Mouse (Mus musculus): ENCODE measurements around the gene Mt3. TPM values are rescaled to one million over a fixed set of nuclear protein-coding genes. Genes with fewer than 3 reads are reported as not detected.

Gene Mt3
- total RNA-seq, 2 experiments from 2014 or later: 11.0 to 22.2 TPM

- DNase-seq: no peak
These were observed 33.4 kb downstream of the Mt3 start for GRCm38 (mm10) chr8:94185791-94186190.

GRCm38 (mm10) chr8:94186542-94186941 is 34.1 kb downstream of the Mt3 start:
- DNase-seq: peak; percentile 69

GRCm38 (mm10) chr8:94187290-94188002 is 35.0 kb downstream of the Mt3 start:
- DNase-seq: no peak

GRCm38 (mm10) chr8:94189275-94190031 is 37.0 kb downstream of the Mt3 start:
- peak; percentile 24 for DNase-seq

- DNase-seq: peak; percentile 70
These were observed 38.8 kb downstream of the Mt3 start for GRCm38 (mm10) chr8:94191101-94191691.

- peak; percentile 60 for DNase-seq
These were observed 40.5 kb downstream of the Mt3 start for GRCm38 (mm10) chr8:94192926-94193325.

- DNase-seq: no peak
These were observed 42.3 kb downstream of the Mt3 start for GRCm38 (mm10) chr8:94194591-94195223.

GRCm38 (mm10) chr8:94199202-94199869 is 46.9 kb downstream of the Mt3 start:
- DNase-seq: peak; percentile 50

Other genes starting within 250 kb of the Mt3 start
- 10 to 100 TPM; 81.5 to 82.3 TPM for gene Amfr, start 139.8 kb upstream of the Mt3 start, total RNA-seq (2021)
- 10 to 100 TPM; 25.9 to 28.3 TPM for gene Nudt21, start 115.6 kb upstream of the Mt3 start, total RNA-seq (2021)
- 10 to 100 TPM; 17.2 to 17.6 TPM for gene Ogfod1, start 115.4 kb upstream of the Mt3 start, total RNA-seq (2021)
- 1 to 10 TPM; 3.9 to 4.7 TPM for gene Bbs2, start 53.7 kb upstream of the Mt3 start, total RNA-seq (2021)
- gene Mt4, start 15.4 kb upstream of the Mt3 start, total RNA-seq (2021): not detected
- gene Mt2, start 20.1 kb downstream of the Mt3 start, total RNA-seq (2021): 10 to 100 TPM; 35.0 to 63.8 TPM
- 10 to 100 TPM; 29.0 to 43.8 TPM for gene Mt1, start 26.5 kb downstream of the Mt3 start, total RNA-seq (2021)
- 10 to 100 TPM; 19.3 to 20.3 TPM for gene Nup93, start 62.0 kb downstream of the Mt3 start, total RNA-seq (2021)
- gene Slc12a3, start 176.6 kb downstream of the Mt3 start, total RNA-seq (2021): not detected
- 10 to 100 TPM; 51.7 to 56.6 TPM for gene Herpud1, start 233.8 kb downstream of the Mt3 start, total RNA-seq (2021)

Measured in gastrocnemius, postnatal 10 days (tissue).